27 mouse cellular contexts compared by ENCODE assay signal in the genomic region with DNA sequence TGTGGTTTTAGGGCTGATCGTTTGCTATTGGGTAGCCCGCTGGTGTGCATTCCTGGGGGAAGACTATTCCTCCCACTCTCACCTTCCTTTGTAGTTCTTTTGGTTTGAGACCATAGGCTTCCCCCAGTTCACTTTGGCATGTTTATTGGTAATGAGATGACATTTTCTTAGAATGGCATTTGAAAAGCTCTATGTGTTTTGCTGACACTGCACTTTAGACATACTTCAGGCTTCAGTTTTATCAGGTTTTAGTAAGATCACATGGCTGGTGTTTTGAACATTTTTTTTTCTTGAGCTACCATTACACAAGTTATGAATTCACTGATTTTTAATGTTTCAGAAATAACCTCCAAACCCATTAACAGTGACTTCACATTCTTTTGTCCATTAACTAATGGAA. TPM values are rescaled to one million over a fixed set of nuclear protein-coding genes. Genes with fewer than 3 reads are reported as not detected.
A peak's percentile ranks its signal among the peaks of the same experiment; 100 is the strongest.
DNase-seq lines count a peak whose midpoint lies in the region; TF ChIP-seq lines count a peak whose summit lies in the region.
"Had no signal": no experiment of that assay in that cellular context is flagged by ENCODE, and none has a peak within 500 bp of the region (broad histone marks: within the 10 kb centered on the region; RNA-seq: fewer than 3 reads in every experiment).

No protein-coding gene starts in this region.

- DNase-seq in CH12.LX (ENCODE audit: extremely low read depth) (no peak), ES-E14 (ENCODE audit: low read depth, low spot score) (no peak), MEL (ENCODE audit: low read depth, low spot score) (no peak)
- no peak for DNase-seq in yolk sac, embryonic 10.5 days (ENCODE audit: low spot score)
- no peak for DNase-seq in thymus, postnatal 36 days
- no peak for DNase-seq in embryo, embryonic 10.5 days (ENCODE audit: low spot score)
- DNase-seq: adrenal gland, adult 2 months; adrenal gland, adult 8-10 months; adrenal gland, postnatal 10 days; adrenal gland, postnatal 14 days; adrenal gland, postnatal 25 days; adrenal gland, postnatal 36 days; B cell, adult 2 months; cerebellum, adult 11 months; cerebellum, adult 11-12 months; cerebellum, adult 18-20 months; cerebellum, adult 2 months; cerebellum, adult 8-10 months; cerebellum, adult 9-10 months had no signal

- H3K9me3 ChIP-seq in CH12.LX (replicated peaks; ENCODE audit: low read length), result no peaks in the 10 kb centered on the region
- no peaks in the 10 kb centered on the region for H3K9me3 ChIP-seq in ES-E14 (ENCODE audit: control insufficient read depth, insufficient read depth, low read depth, low read length)
- H3K9me3 ChIP-seq in MEL (replicated peaks; ENCODE audit: insufficient read depth, low read length), result no peaks in the 10 kb centered on the region
- H3K9me3 ChIP-seq: G1E had no signal

- H3K27ac ChIP-seq in CH12.LX (ENCODE audit: insufficient read depth, low read depth) (no peak overlapping the region), ES-E14 (ENCODE audit: insufficient read depth, low read depth, low read length, poor library complexity, severe bottlenecking) (no peak overlapping the region), MEL (ENCODE audit: control insufficient read depth, low read depth, low read length) (no peak overlapping the region)

- no peaks in the 10 kb centered on the region for H3K36me3 ChIP-seq in CH12.LX (replicated peaks in 1 of 2; ENCODE audit: control insufficient read depth in 1 of 2, insufficient read depth in 1 of 2, low read length in 1 of 2)
- no peaks in the 10 kb centered on the region for H3K36me3 ChIP-seq in ES-E14 (ENCODE audit: control insufficient read depth, insufficient read depth, low read length, poor library complexity, severe bottlenecking)
- H3K36me3 ChIP-seq in MEL (ENCODE audit: control insufficient read depth in 1 of 2, insufficient read depth in 2 of 2, low read length in 2 of 2), result no peaks in the 10 kb centered on the region
- H3K36me3 ChIP-seq: G1E had no signal

- H3K9ac ChIP-seq in CH12.LX (ENCODE audit: insufficient read depth, low read depth) (no peak overlapping the region), ES-E14 (ENCODE audit: insufficient read depth, low read depth, low read length, poor library complexity, severe bottlenecking) (no peak overlapping the region), MEL (ENCODE audit: control insufficient read depth, low read depth, low read length, poor library complexity, severe bottlenecking) (no peak overlapping the region)

- H3K79me2 ChIP-seq in CH12.LX (replicated peaks; ENCODE audit: control insufficient read depth, extremely low read depth, insufficient read depth, poor library complexity, severe bottlenecking) (no peaks in the 10 kb centered on the region), MEL (ENCODE audit: control insufficient read depth, insufficient read depth, low read length, poor library complexity) (no peaks in the 10 kb centered on the region)

- TF ChIP-seq RAD21 in CH12.LX (IDR thresholded peaks at IDR 0.05; ENCODE audit: low read depth, low read length), result no peak
- TF ChIP-seq RAD21 in MEL (IDR thresholded peaks at IDR 0.05; ENCODE audit: low read depth, low read length), result no peak

- H3K4me1 ChIP-seq in CH12.LX (ENCODE audit: control insufficient read depth in 1 of 2, insufficient read depth in 2 of 2) (no peaks in the 10 kb centered on the region), ES-E14 (ENCODE audit: control insufficient read depth in 2 of 2, insufficient read depth in 2 of 2, low read length in 2 of 2, poor library complexity in 1 of 2) (no peaks in the 10 kb centered on the region), MEL (ENCODE audit: control insufficient read depth in 1 of 2, insufficient read depth in 2 of 2, low read length in 2 of 2) (no peaks in the 10 kb centered on the region)

- TF ChIP-seq POLR2A in CH12.LX (IDR thresholded peaks at IDR 0.05; ENCODE audit: low read depth, low read length) (no peak), MEL (IDR thresholded peaks at IDR 0.05; ENCODE audit: control insufficient read depth in 1 of 2, insufficient read depth in 1 of 2, low read depth in 1 of 2, low read length in 2 of 2, poor library complexity in 1 of 2) (no peak)

- no peak for TF ChIP-seq EP300 in CH12.LX (IDR thresholded peaks at IDR 0.05; ENCODE audit: low read length)
- TF ChIP-seq EP300 in MEL (IDR thresholded peaks at IDR 0.05; ENCODE audit: low read depth in 1 of 2, low read length in 2 of 2), result no peak

- H3K4me2 ChIP-seq in CH12.LX (ENCODE audit: insufficient read depth, low read depth, poor library complexity, severe bottlenecking), result no peak overlapping the region

- in situ Hi-C loops in CH12.LX (cut with MboI; ENCODE audit: low pct_ligation_motif_present, low pct_unique_long_range_greater_than_20kb, low sequenced_read_pairs), result no loop called here
- in situ Hi-C loops in ES-E14 (cut with MboI; ENCODE audit: low sequenced_read_pairs in 2 of 2, unreplicated experiment in 2 of 2), result no loop called here

- TF ChIP-seq CTCF in CH12.LX (conservative IDR thresholded peaks at IDR 0.05 in 1 of 2, IDR thresholded peaks at IDR 0.05 in 1 of 2; ENCODE audit: low read depth in 2 of 2, low read length in 2 of 2), result no peak
- no peak for TF ChIP-seq CTCF in MEL (IDR thresholded peaks at IDR 0.05 in 2 of 3, conservative IDR thresholded peaks at IDR 0.05 in 1 of 3; ENCODE audit: control insufficient read depth in 1 of 3, insufficient read depth in 1 of 3, low read depth in 2 of 3, low read length in 3 of 3, poor library complexity in 1 of 3, severe bottlenecking in 1 of 3)

- H3K27me3 ChIP-seq in CH12.LX (replicated peaks) (peaks cover 7% of the 10 kb centered on the region), MEL (ENCODE audit: control insufficient read depth in 1 of 2, insufficient read depth in 2 of 2, low read length in 2 of 2) (peaks cover 0 to 8% of the 10 kb centered on the region in 2 experiments)
- H3K27me3 ChIP-seq: Patski had no signal

- H3K4me3 ChIP-seq in CH12.LX (replicated peaks in 1 of 3; ENCODE audit: low read depth in 2 of 3, low read length in 2 of 3, poor library complexity in 1 of 3) (no peak overlapping the region), ES-E14 (ENCODE audit: insufficient read depth in 1 of 2, low read depth in 1 of 2, low read length in 2 of 2, poor library complexity in 1 of 2, severe bottlenecking in 1 of 2) (no peak overlapping the region), MEL (ENCODE audit: control insufficient read depth in 1 of 2, insufficient read depth in 1 of 2, low read depth in 2 of 2, low read length in 2 of 2) (no peak overlapping the region)

- dilution Hi-C loops in CH12.LX (cut with MboI; ENCODE audit: extremely low pct_ligation_motif_present, extremely low pct_unique_long_range_greater_than_20kb, low sequenced_read_pairs), result no loop called here

TF ChIP-seq in CH12.LX, 34 proteins besides CTCF, POLR2A, EP300 and RAD21:
- TF ChIP-seq GABPA (IDR thresholded peaks at IDR 0.05; ENCODE audit: insufficient replicate concordance, low read depth, low read length) (no peak), MAFK (IDR thresholded peaks at IDR 0.05; ENCODE audit: insufficient replicate concordance, low read length) (peak; percentile 88)

TF ChIP-seq in ES-E14, 5 proteins besides CTCF, POLR2A, EP300 and RAD21:
- TF ChIP-seq MAFK (IDR thresholded peaks at IDR 0.05; ENCODE audit: insufficient read depth, low read depth, low read length), result peak; percentile 86
- TF ChIP-seq ZNF384 (IDR thresholded peaks at IDR 0.05; ENCODE audit: low read depth, low read length), result no peak
- TF ChIP-seq CHD2 (IDR thresholded peaks at IDR 0.05; ENCODE audit: low read depth, low read length), result no peak
- TF ChIP-seq HCFC1 (IDR thresholded peaks at IDR 0.05; ENCODE audit: borderline replicate concordance, insufficient read depth, low read length), result no peak

TF ChIP-seq in MEL, 35 proteins besides CTCF, POLR2A, EP300 and RAD21:
- TF ChIP-seq MAFK (IDR thresholded peaks at IDR 0.05; ENCODE audit: borderline replicate concordance, low read depth, low read length), result peak; percentile 83
- TF ChIP-seq BHLHE40 (IDR thresholded peaks at IDR 0.05; ENCODE audit: borderline replicate concordance, low read depth, low read length), result no peak
TF ChIP-seq in MEL: peak in this region for 1.

RNA-seq across cellular contexts. Expression of a gene that starts 21.0 kb away (rescaled TPM):
- total RNA-seq in CH12.LX (2012; rRNA removed) (not detected in 2 replicates), CH12.LX (2014; rRNA removed) (not detected in 2 replicates), ES-E14 (2012; rRNA removed) (not detected in 2 replicates), MEL (2012; rRNA removed) (not detected in 2 replicates)
- polyA plus RNA-seq in CH12.LX (2012; ENCODE audit: insufficient read length, low read depth) (not detected in 2 replicates), MEL (2012; ENCODE audit: insufficient read depth in 1 of 2, insufficient read length in 2 of 2, low read depth in 1 of 2, low replicate concordance in 2 of 2, missing spikeins in 1 of 2) (not detected)
- total RNA-seq: adrenal gland, adult 18-20 months; adrenal gland, adult 2 months; adrenal gland, postnatal 10 days; adrenal gland, postnatal 14 days; adrenal gland, postnatal 25 days; adrenal gland, postnatal 36 days; adrenal gland, postnatal 4 days; G1E had no signal
- polyA plus RNA-seq: activated CD4-positive, CD25-positive, alpha-beta regulatory T cell, adult 4 months; adrenal gland, adult 2 months; brain, embryonic 14.5 days; C2C12; CD4-positive, CD25-positive, alpha-beta regulatory T cell, adult 4 months; cerebellum, adult 2 months; G1E; Patski had no signal

RNA-seq across cellular contexts. Expression of a gene that starts 50.3 kb away (rescaled TPM):
- total RNA-seq in CH12.LX (2012; rRNA removed) (not detected in 2 replicates), CH12.LX (2014; rRNA removed) (not detected in 2 replicates), ES-E14 (2012; rRNA removed) (not detected in 2 replicates), MEL (2012; rRNA removed) (not detected in 2 replicates)
- polyA plus RNA-seq in CH12.LX (2012; ENCODE audit: insufficient read length, low read depth) (not detected in 2 replicates), MEL (2012; ENCODE audit: insufficient read depth in 1 of 2, insufficient read length in 2 of 2, low read depth in 1 of 2, low replicate concordance in 2 of 2, missing spikeins in 1 of 2) (not detected)
- total RNA-seq: adrenal gland, adult 18-20 months; adrenal gland, adult 2 months; adrenal gland, adult 8-10 months; adrenal gland, postnatal 10 days; adrenal gland, postnatal 14 days; adrenal gland, postnatal 25 days; adrenal gland, postnatal 36 days; adrenal gland, postnatal 4 days; G1E had no signal
- polyA plus RNA-seq: activated CD4-positive, CD25-positive, alpha-beta regulatory T cell, adult 4 months; adrenal gland, adult 2 months; brain, embryonic 14.5 days; C2C12; CD4-positive, CD25-positive, alpha-beta regulatory T cell, adult 4 months; cerebellum, adult 2 months; G1E; Patski had no signal
